Mouse (Mus musculus) CH12F3 (cell line): ENCODE measurements at regions not wholly inside any gene's neighbourhood (a gene's known extent, or its start where the extent isn't known, plus 50 kb on each side); places are given as distances from the start of the nearest gene placed in this dataset.

Experiments
- in situ Hi-C: fragments of 300-500 bp; cut with MboI; formaldehyde crosslinking; loops from 2 replicates; pipeline ENCODE4 v1.14.3; 2020; ENCODE audit warnings: low sequenced_read_pairs

- in situ Hi-C loops = no loop called here
Measured at GRCm38 (mm10) chr1:55967869-55968268, 562.1 kb downstream of the Plcl1 start.

- in situ Hi-C loops = no loop called here
Measured at GRCm38 (mm10) chr1:55977796-55978195, 572.1 kb downstream of the Plcl1 start.

GRCm38 (mm10) chr1:55983522-55984066 lies 577.9 kb downstream of the Plcl1 start:
- in situ Hi-C loops = no loop called here

- in situ Hi-C loops = no loop called here
Measured at GRCm38 (mm10) chr1:55997074-55997473, 591.4 kb downstream of the Plcl1 start.
